Mouse (Mus musculus) monocyte, adult 59 days (primary cell): ENCODE data around the gene Chia1. TPM values are rescaled to one million over a fixed set of nuclear protein-coding genes. Genes with fewer than 3 reads are reported as not detected.

Experiments
- total RNA-seq, 2 experiments: library from RNA; stranded (reverse); gene quantifications; one replicate each; pipeline ENCODE4 v1.2.4; 2023

Gene Chia1
- total RNA-seq: not detected

GRCm38 (mm10) chr3:106112929-106113328 is at the start of gene Chia1:
Gene Chia1 (plus strand): TSS chr3:106113229.

GRCm38 (mm10) chr3:106167464-106167863 is 54.4 kb downstream of the Chia1 start, which contains the start of gene Chil3:
Gene Chil3 (minus strand): TSS chr3:106167564.

Other genes with a start within 250 kb of the Chia1 start
- 1 to 10 TPM in 1 of 2 experiments, under 1 TPM in 1; 0.94 to 1.2 TPM for gene Adora3, start 242.4 kb upstream of the Chia1 start, total RNA-seq
- gene Tmigd3, start 242.3 kb upstream of the Chia1 start, total RNA-seq: under 1 TPM in 1 of 2 experiments, not detected in 1; 0.97 TPM
- 100 to 1,000 TPM in 1 of 2 experiments, 10 to 100 TPM in 1; 99.1 to 110 TPM for gene I830077J02Rik, start 180.6 kb upstream of the Chia1 start, total RNA-seq
- gene Wdr77, start 153.9 kb upstream of the Chia1 start, total RNA-seq: 10 to 100 TPM; 18.3 to 26.5 TPM
- gene Atp5f1, start 153.1 kb upstream of the Chia1 start, total RNA-seq: 100 to 1,000 TPM; 146 to 151 TPM
- gene Ovgp1, start 139.5 kb upstream of the Chia1 start, total RNA-seq: 1 to 10 TPM; 1.9 to 2.6 TPM
- not detected for gene Pifo, start 98.6 kb upstream of the Chia1 start, total RNA-seq
- under 1 TPM in 1 of 2 experiments, not detected in 1; 0.73 TPM for gene Chil5, start 80.4 kb upstream of the Chia1 start, total RNA-seq
- 100 to 1,000 TPM; 549 to 966 TPM for gene Chil3, start 54.3 kb downstream of the Chia1 start, total RNA-seq
- not detected for gene Chil4, start 106.3 kb downstream of the Chia1 start, total RNA-seq